Mouse (Mus musculus) inflammation-experienced regulatory T-cells, adult 6 months (primary cell): ENCODE measurements around the gene Atp13a3. TPM values are rescaled to one million over a fixed set of nuclear protein-coding genes. Genes with fewer than 3 reads are reported as not detected.

ENCODE experiments used
- ATAC-seq: one replicate; pipeline ENCODE4 v1.8.0; 2017
- polyA plus RNA-seq, 3 experiments: library from polyadenylated mRNA; unstranded; fragments of 100-300 nt; shearing (Covaris generic); gene quantifications; one replicate each; pipeline ENCODE4 v1.2.1; 2017

Atp13a3 gene
- polyA plus RNA-seq, 3 experiments from 2014 or later: 9.3 to 13.1 (median 12.9) TPM

GRCm38 (mm10) chr16:30275558-30276340 lies 130.0 kb downstream of the Atp13a3 start:
- ATAC-seq: no peak

- ATAC-seq: no peak
These were observed 132.7 kb downstream of the Atp13a3 start for GRCm38 (mm10) chr16:30273065-30273464.

- ATAC-seq: no peak
These were observed 133.7 kb downstream of the Atp13a3 start for GRCm38 (mm10) chr16:30271941-30272595.

- no peak for ATAC-seq
These were observed 134.5 kb downstream of the Atp13a3 start for GRCm38 (mm10) chr16:30271223-30271761.

GRCm38 (mm10) chr16:30267359-30267758 lies 138.4 kb downstream of the Atp13a3 start, which contains the start of gene Cpn2:
Gene Cpn2 (minus strand): TSS chr16:30267499.
- ATAC-seq: no peak

GRCm38 (mm10) chr16:30266561-30266960 lies 139.2 kb downstream of the Atp13a3 start:
- no peak for ATAC-seq

GRCm38 (mm10) chr16:30265611-30266010 lies 140.2 kb downstream of the Atp13a3 start:
- ATAC-seq: no peak

- ATAC-seq: no peak
These were observed 142.6 kb downstream of the Atp13a3 start for GRCm38 (mm10) chr16:30263156-30263555.

- peak; percentile 69 for ATAC-seq
These were observed 143.1 kb downstream of the Atp13a3 start for GRCm38 (mm10) chr16:30262664-30263063.

Other genes starting within 250 kb of the Atp13a3 start
- not detected for gene Cpn2, start 138.5 kb downstream of the Atp13a3 start, polyA plus RNA-seq
- under 1 TPM in 1 of 3 experiments, not detected in 2; 0.07 TPM for gene Lrrc15, start 122.7 kb downstream of the Atp13a3 start, polyA plus RNA-seq
- gene Gp5, start 95.2 kb downstream of the Atp13a3 start, polyA plus RNA-seq: not detected
- under 1 TPM; 0.17 to 0.81 (median 0.70) TPM for gene Tmem44, start 144.9 kb upstream of the Atp13a3 start, polyA plus RNA-seq
- gene Lsg1, start 181.6 kb upstream of the Atp13a3 start, polyA plus RNA-seq: 10 to 100 TPM; 59.3 to 77.4 (median 74.7) TPM
- gene Fam43a, start 193.7 kb upstream of the Atp13a3 start, polyA plus RNA-seq: under 1 TPM; 0.50 to 0.88 (median 0.71) TPM